Comparison of ENCODE assay signal across 31 mouse cellular contexts in the genomic region with DNA sequence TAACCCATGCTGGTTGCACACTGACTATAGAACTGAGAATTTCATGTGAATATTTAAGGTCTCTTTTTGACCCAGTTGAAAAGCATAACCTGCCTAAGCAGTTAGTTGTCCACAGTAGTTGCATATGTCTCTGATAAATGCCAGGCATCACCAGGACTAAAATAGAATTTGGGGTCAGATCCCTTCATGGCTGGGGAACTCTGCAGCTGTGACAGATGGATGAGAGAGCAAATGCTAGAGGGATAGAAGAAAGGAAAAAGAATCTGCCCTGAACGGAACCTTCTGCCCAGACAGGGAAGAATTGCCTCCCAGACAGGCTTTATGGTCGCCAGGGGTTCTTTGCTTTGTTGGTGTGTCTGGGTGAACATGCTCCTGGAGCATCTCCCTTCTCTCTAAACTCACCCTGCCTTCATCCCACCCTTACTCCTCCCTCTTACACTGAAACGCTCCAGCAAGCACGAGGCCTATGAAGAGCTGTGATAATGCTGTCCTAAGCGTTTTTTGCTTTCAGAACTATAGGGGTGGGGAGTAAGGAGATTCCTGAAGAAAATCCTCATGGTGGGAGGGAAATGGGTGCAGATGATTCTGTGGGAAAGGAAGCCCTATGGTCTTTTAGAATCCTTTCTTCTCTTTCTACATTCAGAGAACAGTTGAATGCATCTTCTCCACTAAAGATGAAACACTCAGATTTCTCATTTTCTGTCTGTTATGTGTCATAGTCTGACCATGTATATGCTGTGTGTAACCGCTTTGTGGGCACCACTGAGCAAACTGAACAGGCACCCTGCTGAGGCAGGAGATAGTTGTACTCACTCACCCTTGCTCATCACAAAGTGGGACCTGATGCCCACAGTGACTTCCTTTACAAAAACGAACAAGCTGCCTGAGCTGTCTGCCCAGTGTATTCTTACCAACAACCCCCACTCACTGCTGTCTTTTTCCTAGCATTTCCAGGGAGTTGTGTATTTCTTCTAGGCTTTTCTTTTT.
A peak's percentile ranks its signal among the peaks of the same experiment; 100 is the strongest.
DNase-seq lines count a peak whose midpoint lies in the region; ATAC-seq lines count a peak whose summit lies in the region.
"Had no signal": no experiment of that assay in that cellular context is flagged by ENCODE, and none has a peak within 500 bp of the region (broad histone marks: within the 10 kb centered on the region; RNA-seq: fewer than 3 reads in every experiment).

No protein-coding gene starts in this region.

- 49% methylated on average over 7 of the region's 7 CpGs for WGBS in hindbrain, embryonic 16.5 days
- WGBS in hindbrain, embryonic 14.5 days: 49% methylated on average over 7 of the region's 7 CpGs
- WGBS in kidney, embryonic 16.5 days: 31% methylated on average over 7 of the region's 7 CpGs

- no peaks in the 10 kb centered on the region for H3K4me1 ChIP-seq in hindbrain, embryonic 16.5 days (ENCODE audit: control insufficient read depth, insufficient read depth, low read depth, low read length)
- no peaks in the 10 kb centered on the region for H3K4me1 ChIP-seq in hindbrain, embryonic 14.5 days (replicated peaks; ENCODE audit: control insufficient read depth, insufficient read depth, low read length)
- H3K4me1 ChIP-seq in kidney, embryonic 16.5 days (ENCODE audit: insufficient read depth, low read length): no peaks in the 10 kb centered on the region
- H3K4me1 ChIP-seq: embryonic facial prominence, embryonic 13.5 days; forebrain, embryonic 10.5 days; forebrain, embryonic 15.5 days; hindbrain, embryonic 15.5 days; limb, embryonic 13.5 days; liver, embryonic 12.5 days; neural tube, embryonic 12.5 days had no signal

- no peak overlapping the region for H3K9ac ChIP-seq in hindbrain, embryonic 16.5 days (ENCODE audit: low read depth, low read length)
- no peak overlapping the region for H3K9ac ChIP-seq in hindbrain, embryonic 14.5 days
- H3K9ac ChIP-seq in kidney, embryonic 16.5 days (replicated peaks; ENCODE audit: low read length): no peak overlapping the region
- H3K9ac ChIP-seq: embryonic facial prominence, embryonic 13.5 days; forebrain, embryonic 15.5 days; hindbrain, embryonic 15.5 days; limb, embryonic 13.5 days; liver, embryonic 12.5 days; liver, postnatal 0 days; neural tube, embryonic 12.5 days had no signal

- no peak overlapping the region for H3K4me2 ChIP-seq in hindbrain, embryonic 16.5 days (ENCODE audit: low read length)
- H3K4me2 ChIP-seq in hindbrain, embryonic 14.5 days (replicated peaks): no peak overlapping the region
- H3K4me2 ChIP-seq in kidney, embryonic 16.5 days (replicated peaks; ENCODE audit: low read depth, low read length): no peak overlapping the region
- H3K4me2 ChIP-seq: embryonic facial prominence, embryonic 13.5 days; forebrain, embryonic 15.5 days; heart, embryonic 11.5 days; hindbrain, embryonic 15.5 days; limb, embryonic 13.5 days; liver, embryonic 12.5 days; neural tube, embryonic 12.5 days had no signal

- H3K4me3 ChIP-seq in hindbrain, embryonic 16.5 days (ENCODE audit: low read length): no peak overlapping the region
- H3K4me3 ChIP-seq in hindbrain, embryonic 14.5 days (replicated peaks; ENCODE audit: low read length): no peak overlapping the region
- no peak overlapping the region for H3K4me3 ChIP-seq in kidney, embryonic 16.5 days (ENCODE audit: low read length)
- H3K4me3 ChIP-seq: embryonic facial prominence, embryonic 13.5 days; forebrain, embryonic 10.5 days; forebrain, embryonic 15.5 days; hindbrain, embryonic 15.5 days; layer of hippocampus, adult 2 months; left cerebral cortex, adult 2 months; limb, embryonic 13.5 days; liver, embryonic 12.5 days; myocyte; neural tube, embryonic 12.5 days had no signal

- DNase-seq in hindbrain, embryonic 14.5 days (ENCODE audit: low spot score): no peak
- DNase-seq in kidney, postnatal 10 days: no peak
- peak; percentile 28 for DNase-seq in retina, postnatal 1 day
- no peak for DNase-seq in retina, embryonic 14.5 days (ENCODE audit: low spot score)
- DNase-seq in lung, postnatal 25 days (ENCODE audit: low spot score): no peak
- DNase-seq: adrenal gland, postnatal 14 days; B cell, adult 2 months; cerebellum, adult 9-11 months; gastrocnemius, postnatal 25 days; heart, adult 18-20 months; heart, postnatal 4 days; kidney, postnatal 36 days; liver, postnatal 0 days; lung, postnatal 4 days; thymus, postnatal 4 days had no signal

- peak; percentile 40; the same call in 1 of the 2 replicates for ATAC-seq in hindbrain, embryonic 16.5 days
- no peak for ATAC-seq in hindbrain, embryonic 14.5 days (ENCODE audit: low FRiP score)
- ATAC-seq in kidney, embryonic 16.5 days (ENCODE audit: low FRiP score, low TSS enrichment): peak; percentile 65
- ATAC-seq: forebrain, embryonic 15.5 days; intestine, embryonic 16.5 days; liver, embryonic 12.5 days; liver, postnatal 0 days; Patski had no signal

- no peak overlapping the region for H3K27ac ChIP-seq in hindbrain, embryonic 16.5 days (ENCODE audit: low read depth, low read length)
- no peak overlapping the region for H3K27ac ChIP-seq in hindbrain, embryonic 14.5 days
- H3K27ac ChIP-seq in kidney, embryonic 16.5 days (ENCODE audit: low read length): no peak overlapping the region
- H3K27ac ChIP-seq: embryonic facial prominence, embryonic 13.5 days; forebrain, embryonic 10.5 days; forebrain, embryonic 15.5 days; hindbrain, embryonic 15.5 days; layer of hippocampus, adult 2 months; left cerebral cortex, adult 2 months; limb, embryonic 13.5 days; liver, embryonic 12.5 days; neural tube, embryonic 12.5 days had no signal

- no peaks in the 10 kb centered on the region for H3K27me3 ChIP-seq in hindbrain, embryonic 16.5 days (replicated peaks; ENCODE audit: control insufficient read depth, insufficient read depth, low read length)
- no peaks in the 10 kb centered on the region for H3K27me3 ChIP-seq in hindbrain, embryonic 14.5 days (ENCODE audit: control insufficient read depth, insufficient read depth, low read length)
- no peaks in the 10 kb centered on the region for H3K27me3 ChIP-seq in kidney, embryonic 16.5 days (ENCODE audit: insufficient read depth, low read length)
- H3K27me3 ChIP-seq: embryonic facial prominence, embryonic 13.5 days; forebrain, embryonic 15.5 days; hindbrain, embryonic 15.5 days; limb, embryonic 13.5 days; liver, embryonic 12.5 days; neural tube, embryonic 12.5 days; Patski had no signal

- no peaks in the 10 kb centered on the region for H3K36me3 ChIP-seq in hindbrain, embryonic 16.5 days (ENCODE audit: control insufficient read depth, insufficient read depth, low read length)
- no peaks in the 10 kb centered on the region for H3K36me3 ChIP-seq in hindbrain, embryonic 14.5 days (replicated peaks; ENCODE audit: control insufficient read depth, insufficient read depth)
- H3K36me3 ChIP-seq in kidney, embryonic 16.5 days (ENCODE audit: insufficient read depth, low read length): no peaks in the 10 kb centered on the region
- H3K36me3 ChIP-seq: embryonic facial prominence, embryonic 13.5 days; forebrain, embryonic 10.5 days; forebrain, embryonic 15.5 days; G1E; hindbrain, embryonic 15.5 days; limb, embryonic 13.5 days; liver, embryonic 12.5 days; neural tube, embryonic 12.5 days had no signal

- H3K9me3 ChIP-seq in hindbrain, embryonic 16.5 days (ENCODE audit: control insufficient read depth, low read length): 0 out of 2 replicates have a peak, but pooled peaks cover 4% of the 10 kb centered on the region
- H3K9me3 ChIP-seq in hindbrain, embryonic 14.5 days (ENCODE audit: control insufficient read depth, low read length): 0 out of 2 replicates have a peak, but pooled peaks cover 6% of the 10 kb centered on the region
- peaks cover 7% of the 10 kb centered on the region; the same call in 1 of the 2 replicates for H3K9me3 ChIP-seq in kidney, embryonic 16.5 days (ENCODE audit: low read length)
- H3K9me3 ChIP-seq: embryonic facial prominence, embryonic 13.5 days; forebrain, embryonic 10.5 days; forebrain, embryonic 15.5 days; hindbrain, embryonic 15.5 days; limb, embryonic 13.5 days; liver, embryonic 12.5 days; neural tube, embryonic 12.5 days had no signal
